Mouse (Mus musculus): ENCODE results near the gene Ccdc54. TPM values are rescaled to one million over a fixed set of nuclear protein-coding genes. Genes with fewer than 3 reads are reported as not detected.

The Ccdc54 gene
- not detected for polyA plus RNA-seq (2017; shearing (Covaris generic))

GRCm38 (mm10) chr16:50591054-50591453 is at the start of gene Ccdc54:
Gene Ccdc54 (minus strand): TSS chr16:50591154.

Other genes with a start within 250 kb of the Ccdc54 start
- gene Bbx, start 158.8 kb downstream of the Ccdc54 start, polyA plus RNA-seq (2017; shearing (Covaris generic)) = 56.9 TPM